Mouse (Mus musculus) lung, postnatal 25 days (tissue): ENCODE measurements at regions not wholly inside any gene's neighbourhood (a gene's known extent, or its start where the extent isn't known, plus 50 kb on each side); places are given as distances from the start of the nearest gene placed in this dataset.

Experiments used
- DNase-seq: peaks from one replicate; pipeline ENCODE4 v3.0.0; 2022; ENCODE audit warnings: low spot score

GRCm38 (mm10) chr5:39173491-39173890 is 296.9 kb upstream of the Clnk start:
- no peak for DNase-seq

- no peak for DNase-seq
Measured at GRCm38 (mm10) chr5:39159651-39160050, 283.0 kb upstream of the Clnk start.

GRCm38 (mm10) chr5:39155763-39156162 is 279.2 kb upstream of the Clnk start:
- DNase-seq, result no peak

GRCm38 (mm10) chr5:39153291-39153794 is 276.7 kb upstream of the Clnk start:
- no peak for DNase-seq

GRCm38 (mm10) chr5:39151917-39152316 is 275.3 kb upstream of the Clnk start:
- DNase-seq, result no peak

- DNase-seq, result no peak
Measured at GRCm38 (mm10) chr5:39150891-39151290, 274.3 kb upstream of the Clnk start.

GRCm38 (mm10) chr5:39145658-39146057 is 269.0 kb upstream of the Clnk start:
- DNase-seq, result no peak

- DNase-seq, result no peak
Measured at GRCm38 (mm10) chr5:39144225-39144624, 267.6 kb upstream of the Clnk start.

- no peak for DNase-seq
Measured at GRCm38 (mm10) chr5:39143648-39144047, 267.0 kb upstream of the Clnk start.

- no peak for DNase-seq
Measured at GRCm38 (mm10) chr5:39138375-39138774, 261.8 kb upstream of the Clnk start.

- DNase-seq, result no peak
Measured at GRCm38 (mm10) chr5:39128931-39129330, 252.3 kb upstream of the Clnk start.

- no peak for DNase-seq
Measured at GRCm38 (mm10) chr5:39126833-39127232, 250.2 kb upstream of the Clnk start.

GRCm38 (mm10) chr5:39126270-39126691 is 249.7 kb upstream of the Clnk start:
- no peak for DNase-seq

- no peak for DNase-seq
Measured at GRCm38 (mm10) chr5:39110336-39110735, 233.7 kb upstream of the Clnk start.

- no peak for DNase-seq
Measured at GRCm38 (mm10) chr5:39109526-39109925, 232.9 kb upstream of the Clnk start.

- no peak for DNase-seq
Measured at GRCm38 (mm10) chr5:39099113-39099512, 222.5 kb upstream of the Clnk start.

GRCm38 (mm10) chr5:39094875-39095274 is 218.3 kb upstream of the Clnk start:
- DNase-seq, result no peak

GRCm38 (mm10) chr5:39076555-39077178 is 200.1 kb upstream of the Clnk start:
- DNase-seq, result no peak

GRCm38 (mm10) chr5:39069683-39070082 is 193.1 kb upstream of the Clnk start:
- DNase-seq, result no peak

GRCm38 (mm10) chr5:39063061-39063460 is 186.4 kb upstream of the Clnk start:
- no peak for DNase-seq

- no peak for DNase-seq
Measured at GRCm38 (mm10) chr5:39052490-39053250, 176.1 kb upstream of the Clnk start.

- no peak for DNase-seq
Measured at GRCm38 (mm10) chr5:39050512-39050911, 173.9 kb upstream of the Clnk start.

GRCm38 (mm10) chr5:39049141-39049540 is 172.5 kb upstream of the Clnk start:
- no peak for DNase-seq

GRCm38 (mm10) chr5:39040467-39040866 is 163.9 kb upstream of the Clnk start:
- DNase-seq, result no peak
